Mouse (Mus musculus): ENCODE measurements around the gene Znhit1. TPM values are rescaled to one million over a fixed set of nuclear protein-coding genes. Genes with fewer than 3 reads are reported as not detected.
A peak's percentile ranks its signal among the peaks of the same experiment; 100 is the strongest.

The Znhit1 gene
- polyA plus RNA-seq, 1 experiment from 2014 or later: 131 TPM

DNA sequence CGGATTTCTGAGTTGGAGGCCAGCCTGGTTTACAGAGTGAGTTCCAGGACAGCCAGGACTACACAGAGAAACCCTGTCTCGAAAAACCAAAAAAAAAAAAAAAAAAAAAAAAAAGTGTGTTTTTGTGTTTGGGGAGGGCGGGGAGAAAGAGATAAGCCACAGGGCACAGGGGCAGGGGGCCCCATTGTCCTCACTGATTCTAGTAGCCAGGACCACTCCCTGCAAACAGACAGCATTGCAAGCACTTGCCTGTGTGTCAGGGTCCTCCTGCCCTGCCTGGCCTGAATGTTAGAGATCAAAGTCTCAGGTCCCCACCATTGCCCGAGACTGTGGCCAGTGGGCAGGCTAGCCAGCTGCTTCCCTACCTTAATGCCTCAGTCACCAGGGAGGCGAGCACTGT is 11.6 kb upstream of the Znhit1 start:
- peaks cover 8% of the 10 kb centered on the region for H3K36me3 ChIP-seq (ENCODE audit: control insufficient read depth, insufficient read depth)
- no peaks in the 10 kb centered on the region for H3K27me3 ChIP-seq (replicated peaks; ENCODE audit: control insufficient read depth, insufficient read depth, low read length)
- no peak overlapping the region for H3K4me2 ChIP-seq (ENCODE audit: low read length)
- H3K9ac ChIP-seq (replicated peaks; ENCODE audit: low read depth, low read length): no peak overlapping the region
- no peak overlapping the region for H3K27ac ChIP-seq (ENCODE audit: low read length)
- WGBS: 70% methylated on average over 3 of the region's 5 CpGs
- ATAC-seq: no peak
- H3K9me3 ChIP-seq (ENCODE audit: control insufficient read depth, low read length): no peaks in the 10 kb centered on the region
- H3K4me3 ChIP-seq (replicated peaks; ENCODE audit: low read length): no peak overlapping the region
- H3K4me1 ChIP-seq (replicated peaks; ENCODE audit: control insufficient read depth, insufficient read depth, low read length): no peaks in the 10 kb centered on the region

DNA sequence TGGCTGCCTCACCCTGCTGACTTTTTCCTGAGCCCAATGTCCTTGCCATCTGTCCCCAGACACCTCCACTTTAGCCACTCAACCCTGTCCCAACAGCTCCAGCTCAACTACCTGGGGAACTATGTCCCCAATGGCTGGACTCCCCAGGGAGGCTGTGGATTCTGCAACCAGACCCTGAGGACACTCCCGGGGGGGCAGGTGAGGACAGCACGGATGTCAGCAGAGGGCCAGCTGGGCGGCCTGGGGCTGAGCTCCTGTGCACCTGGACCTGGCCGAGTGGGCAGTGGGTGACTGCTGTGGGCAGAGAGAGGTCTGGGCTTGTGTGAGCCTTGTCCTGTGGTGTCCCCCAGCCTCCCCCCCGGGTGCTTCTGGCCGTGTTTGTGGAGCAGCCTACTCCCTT is 2.0 kb upstream of the Znhit1 start:
- no peak overlapping the region for H3K27ac ChIP-seq (ENCODE audit: low read length)
- WGBS: 98% methylated on average over 6 of the region's 6 CpGs
- no peak for ATAC-seq

DNA sequence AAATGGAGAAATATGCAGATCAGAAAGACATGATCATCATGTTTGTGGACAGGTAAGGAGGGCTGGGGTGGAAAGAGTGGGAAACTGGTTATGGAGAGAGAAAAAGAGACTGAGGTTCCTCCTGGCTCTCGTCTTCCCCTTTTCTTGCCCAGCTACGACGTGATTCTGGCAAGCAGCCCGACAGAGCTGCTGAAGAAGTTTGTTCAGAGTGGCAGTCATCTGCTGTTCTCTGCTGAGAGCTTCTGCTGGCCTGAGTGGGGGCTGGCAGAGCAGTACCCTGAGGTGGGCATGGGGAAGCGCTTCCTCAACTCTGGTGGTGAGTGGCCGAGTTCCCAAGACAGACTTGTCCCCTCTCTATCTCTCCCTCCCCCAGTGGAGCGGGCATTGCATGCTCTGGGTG is 599 bp upstream of the Znhit1 start:
- ATAC-seq: no peak
- H3K36me3 ChIP-seq (ENCODE audit: control insufficient read depth, insufficient read depth): peaks cover 31% of the 10 kb centered on the region
- H3K4me2 ChIP-seq (ENCODE audit: low read length): peak overlapping the region; percentile 80
- no peak overlapping the region for H3K27ac ChIP-seq (ENCODE audit: low read length)
- H3K4me3 ChIP-seq (replicated peaks; ENCODE audit: low read length): peak overlapping the region; percentile 91
- WGBS: 38% methylated on average over 7 of the region's 7 CpGs
- H3K9me3 ChIP-seq (ENCODE audit: control insufficient read depth, low read length): no peaks in the 10 kb centered on the region
- peaks cover 14% of the 10 kb centered on the region for H3K4me1 ChIP-seq (replicated peaks; ENCODE audit: control insufficient read depth, insufficient read depth, low read length)
- peak overlapping the region; percentile 99 for H3K9ac ChIP-seq (replicated peaks; ENCODE audit: low read depth, low read length)
- H3K27me3 ChIP-seq (replicated peaks; ENCODE audit: control insufficient read depth, insufficient read depth, low read length): no peaks in the 10 kb centered on the region

More for the DNA sequence above, 2.0 kb upstream of the Znhit1 start:
- H3K27me3 ChIP-seq (replicated peaks; ENCODE audit: control insufficient read depth, insufficient read depth, low read length): no peaks in the 10 kb centered on the region
- peaks cover 44% of the 10 kb centered on the region for H3K36me3 ChIP-seq (ENCODE audit: control insufficient read depth, insufficient read depth)
- H3K9me3 ChIP-seq (ENCODE audit: control insufficient read depth, low read length): no peaks in the 10 kb centered on the region
- no peak overlapping the region for H3K4me2 ChIP-seq (ENCODE audit: low read length)
- no peak overlapping the region for H3K4me3 ChIP-seq (replicated peaks; ENCODE audit: low read length)
- H3K9ac ChIP-seq (replicated peaks; ENCODE audit: low read depth, low read length): no peak overlapping the region
- peaks cover 14% of the 10 kb centered on the region for H3K4me1 ChIP-seq (replicated peaks; ENCODE audit: control insufficient read depth, insufficient read depth, low read length)

DNA sequence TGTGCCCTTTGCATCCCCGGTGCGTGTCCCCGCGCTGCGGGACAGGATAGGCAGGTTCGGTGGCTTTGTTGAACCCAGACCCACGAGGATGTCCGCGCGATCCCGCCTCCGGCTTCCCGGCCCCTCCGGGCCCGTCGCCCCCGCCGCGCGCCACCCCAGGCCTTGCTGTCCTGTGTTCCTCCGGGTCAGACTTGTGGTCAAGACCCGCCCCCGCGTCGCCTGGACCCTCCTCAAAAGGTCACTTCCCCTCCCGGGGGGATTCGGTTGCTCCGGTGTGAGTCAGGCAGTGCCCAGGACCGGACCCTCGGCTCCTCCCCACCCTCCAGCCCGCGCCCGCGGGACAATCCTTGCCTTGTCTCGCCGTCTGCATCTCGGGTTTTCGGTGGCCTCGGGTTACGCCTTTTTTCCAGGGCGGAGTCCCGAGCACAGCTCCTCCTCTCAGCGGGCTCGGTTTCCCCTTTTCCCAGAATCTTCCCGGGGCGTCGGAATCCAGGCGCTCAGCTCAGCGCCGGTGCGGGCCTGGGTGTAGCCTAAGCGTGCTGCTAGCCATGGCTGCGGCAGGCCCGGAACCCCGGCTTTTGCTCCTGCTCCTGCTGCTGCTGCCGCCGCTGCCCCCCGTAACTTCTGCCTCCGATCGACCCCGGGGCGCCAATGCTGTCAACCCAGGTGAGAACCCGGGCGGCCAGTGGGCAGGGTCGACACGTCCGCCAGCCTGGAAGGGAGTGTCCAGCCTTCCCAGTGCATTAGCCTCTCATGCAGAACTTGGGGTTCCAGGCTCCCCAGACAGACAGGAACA is 485 bp downstream of the Znhit1 start:
- Histone ChIP-seq H3K27me3 (replicated peaks; ENCODE audit: control insufficient read depth, insufficient read depth, low read length) (no peaks in the 10 kb centered on the region), H3K9me3 (ENCODE audit: control insufficient read depth, low read length) (no peaks in the 10 kb centered on the region), H3K4me1 (replicated peaks; ENCODE audit: control insufficient read depth, insufficient read depth, low read length) (peaks cover 14% of the 10 kb centered on the region), H3K9ac (replicated peaks; ENCODE audit: low read depth, low read length) (peak overlapping the region; percentile 99), H3K36me3 (ENCODE audit: control insufficient read depth, insufficient read depth) (peaks cover 26% of the 10 kb centered on the region), H3K4me3 (replicated peaks; ENCODE audit: low read length) (peak overlapping the region; percentile 91), H3K4me2 (ENCODE audit: low read length) (peak overlapping the region; percentile 80), H3K27ac (ENCODE audit: low read length) (peak overlapping the region; percentile 94)
- peak; percentile 57 for ATAC-seq
- under 1% methylated on average over 65 of the region's 67 CpGs for WGBS

DNA sequence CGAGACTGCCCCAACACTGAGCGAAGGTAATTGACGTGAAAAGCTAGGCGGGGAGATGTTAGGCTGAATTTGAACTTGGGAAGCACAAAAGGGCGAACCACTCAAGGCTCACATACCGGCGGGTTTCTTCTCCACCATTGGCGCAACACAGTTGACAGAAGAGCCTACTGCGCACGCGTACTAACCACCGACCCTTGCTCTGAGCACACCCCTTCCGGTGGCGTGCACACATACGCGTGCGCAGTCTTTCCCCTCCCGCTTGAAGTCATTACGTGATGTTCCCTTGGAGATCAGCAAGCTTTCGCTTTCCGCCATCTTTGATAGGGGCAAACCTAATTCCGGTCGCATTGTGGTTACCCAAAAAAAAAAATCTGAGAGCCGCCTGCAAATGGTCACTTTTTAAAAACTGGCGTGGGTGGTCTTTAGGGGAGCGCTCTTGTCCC is 1.1 kb downstream of the Znhit1 start, which contains the start of gene Plod3:
TSS of gene Plod3 (plus strand) at position 325 of the 443 bp plus-strand sequence.
- Histone ChIP-seq H3K4me3 (replicated peaks; ENCODE audit: low read length) (peak within 1 kb of the TSS; percentile 91), H3K4me2 (ENCODE audit: low read length) (peak within 1 kb of the TSS; percentile 80), H3K36me3 (ENCODE audit: control insufficient read depth, insufficient read depth) (peaks cover 20% of the 10 kb centered on the region), H3K9ac (replicated peaks; ENCODE audit: low read depth, low read length) (peak within 1 kb of the TSS; percentile 99), H3K9me3 (ENCODE audit: control insufficient read depth, low read length) (no peaks in the 10 kb centered on the region), H3K27me3 (replicated peaks; ENCODE audit: control insufficient read depth, insufficient read depth, low read length) (no peaks in the 10 kb centered on the region), H3K4me1 (replicated peaks; ENCODE audit: control insufficient read depth, insufficient read depth, low read length) (peaks cover 14% of the 10 kb centered on the region), H3K27ac (ENCODE audit: low read length) (peak within 1 kb of the TSS; percentile 94)
- ATAC-seq: peak; percentile 94
- 0% methylated on average over 26 of the region's 26 CpGs for WGBS

DNA sequence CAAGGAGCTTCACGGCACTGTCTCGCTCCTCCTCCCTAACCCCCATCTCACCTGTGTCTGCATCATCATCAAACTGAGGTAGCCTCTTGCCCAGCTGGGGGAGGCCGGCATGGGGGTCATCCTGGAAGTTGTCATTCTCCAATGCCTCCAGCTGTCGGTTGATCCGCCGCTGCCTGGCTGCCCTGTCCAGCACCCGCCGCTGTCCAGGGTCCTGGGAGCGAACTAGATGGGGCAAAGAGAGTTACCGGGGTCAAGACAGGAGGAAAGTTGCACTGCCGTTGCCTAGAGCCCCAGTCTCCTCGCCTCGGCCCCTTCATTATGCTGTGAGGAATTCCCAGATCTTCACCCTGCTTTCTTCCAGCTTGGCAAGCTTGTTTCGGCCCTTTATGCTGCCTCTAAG is 3.0 kb downstream of the Znhit1 start:
- Histone ChIP-seq H3K9ac (replicated peaks; ENCODE audit: low read depth, low read length) (no peak overlapping the region), H3K27ac (ENCODE audit: low read length) (no peak overlapping the region), H3K9me3 (ENCODE audit: control insufficient read depth, low read length) (no peaks in the 10 kb centered on the region), H3K36me3 (ENCODE audit: control insufficient read depth, insufficient read depth) (peaks cover 14% of the 10 kb centered on the region), H3K4me2 (ENCODE audit: low read length) (no peak overlapping the region), H3K4me3 (replicated peaks; ENCODE audit: low read length) (no peak overlapping the region), H3K27me3 (replicated peaks; ENCODE audit: control insufficient read depth, insufficient read depth, low read length) (no peaks in the 10 kb centered on the region), H3K4me1 (replicated peaks; ENCODE audit: control insufficient read depth, insufficient read depth, low read length) (peaks cover 14% of the 10 kb centered on the region)
- no peak for ATAC-seq
- 59% methylated on average over 14 of the region's 14 CpGs for WGBS

DNA sequence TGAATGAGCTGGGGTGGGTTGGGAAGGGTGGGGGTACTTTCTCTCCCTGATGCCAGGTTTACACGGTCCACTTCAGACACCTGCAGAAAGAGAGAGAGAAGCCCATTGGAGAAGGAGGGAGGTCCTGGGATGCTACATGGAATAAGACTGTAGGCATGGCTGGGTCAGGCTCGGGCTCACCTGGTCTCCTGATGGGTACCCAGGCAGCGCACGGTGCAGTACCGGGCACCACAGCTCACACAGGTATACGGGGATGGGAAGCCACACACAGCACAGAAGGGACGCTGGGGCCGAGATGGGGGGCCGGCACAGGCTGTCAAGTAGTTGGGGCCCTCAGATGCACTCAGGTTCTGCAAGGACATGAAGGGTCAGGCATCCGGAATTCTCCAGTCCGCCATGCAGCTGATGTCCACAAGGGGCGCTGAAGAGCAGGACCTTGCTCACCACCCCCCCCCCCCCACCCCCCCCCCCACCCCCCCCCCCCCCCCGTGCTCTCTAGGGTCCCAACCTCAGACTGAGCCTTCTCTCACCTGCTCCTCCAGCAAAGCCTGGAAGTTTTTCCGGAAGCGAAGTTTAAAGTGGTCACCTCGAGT is 5.4 kb downstream of the Znhit1 start:
- no peaks in the 10 kb centered on the region for H3K27me3 ChIP-seq (replicated peaks; ENCODE audit: control insufficient read depth, insufficient read depth, low read length)
- no peak overlapping the region for H3K9ac ChIP-seq (replicated peaks; ENCODE audit: low read depth, low read length)
- H3K4me3 ChIP-seq (replicated peaks; ENCODE audit: low read length): no peak overlapping the region
- H3K4me2 ChIP-seq (ENCODE audit: low read length): no peak overlapping the region
- H3K4me1 ChIP-seq (replicated peaks; ENCODE audit: control insufficient read depth, insufficient read depth, low read length): peaks cover 5% of the 10 kb centered on the region; the same call in 1 of the 2 replicates
- no peaks in the 10 kb centered on the region for H3K9me3 ChIP-seq (ENCODE audit: control insufficient read depth, low read length)
- WGBS: 48% methylated on average over 15 of the region's 16 CpGs
- ATAC-seq: no peak
- peaks cover 11% of the 10 kb centered on the region; the same call in 1 of the 2 replicates for H3K36me3 ChIP-seq (ENCODE audit: control insufficient read depth, insufficient read depth)
- H3K27ac ChIP-seq (ENCODE audit: low read length): no peak overlapping the region

DNA sequence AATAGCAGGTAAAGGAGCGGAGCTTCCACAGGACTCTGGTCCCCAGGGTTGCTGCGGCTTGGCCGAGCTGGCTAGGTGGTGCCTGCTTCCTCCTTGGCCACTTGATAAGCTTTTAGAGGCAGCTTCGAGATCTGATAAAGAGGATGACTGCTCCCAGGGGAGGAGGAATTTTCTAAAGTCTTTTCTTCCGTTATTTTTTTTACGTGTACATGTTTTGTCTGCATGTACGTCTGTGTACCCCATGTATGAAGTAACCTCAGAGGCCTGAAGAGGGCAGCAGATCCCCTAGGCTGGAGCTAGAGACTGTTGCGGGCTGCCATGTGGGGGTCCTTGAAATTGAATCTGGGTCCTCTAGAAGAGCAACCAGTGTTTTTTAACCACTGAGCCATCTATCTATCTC is 6.8 kb downstream of the Znhit1 start:
- no peak overlapping the region for H3K4me2 ChIP-seq (ENCODE audit: low read length)
- H3K36me3 ChIP-seq (ENCODE audit: control insufficient read depth, insufficient read depth): peaks cover 11% of the 10 kb centered on the region; the same call in 1 of the 2 replicates
- peaks cover 2% of the 10 kb centered on the region; the same call in 1 of the 2 replicates for H3K4me1 ChIP-seq (replicated peaks; ENCODE audit: control insufficient read depth, insufficient read depth, low read length)
- H3K27me3 ChIP-seq (replicated peaks; ENCODE audit: control insufficient read depth, insufficient read depth, low read length): no peaks in the 10 kb centered on the region
- no peaks in the 10 kb centered on the region for H3K9me3 ChIP-seq (ENCODE audit: control insufficient read depth, low read length)
- H3K9ac ChIP-seq (replicated peaks; ENCODE audit: low read depth, low read length): no peak overlapping the region
- H3K4me3 ChIP-seq (replicated peaks; ENCODE audit: low read length): no peak overlapping the region
- ATAC-seq: no peak
- no peak overlapping the region for H3K27ac ChIP-seq (ENCODE audit: low read length)
- 88% methylated on average over 8 of the region's 8 CpGs for WGBS

DNA sequence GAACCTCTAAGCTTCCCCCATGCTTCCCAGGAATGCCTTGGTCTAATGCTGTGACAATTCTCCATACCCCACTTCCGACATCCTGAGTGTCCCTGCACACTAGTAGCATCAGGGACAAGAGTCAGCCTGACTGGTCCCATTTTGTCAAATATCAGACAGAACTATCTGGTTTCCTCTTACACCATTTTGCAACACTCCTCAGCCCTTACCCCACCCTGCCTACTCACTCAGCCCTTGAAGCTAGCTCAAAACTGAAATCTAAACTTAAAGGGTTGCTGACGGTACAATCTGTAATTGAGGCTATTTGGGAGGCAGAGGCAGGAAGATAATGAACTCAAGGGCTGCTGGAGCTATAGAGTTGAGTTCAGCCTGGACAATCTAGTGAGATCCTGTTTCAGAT is 8.1 kb downstream of the Znhit1 start:
- Histone ChIP-seq H3K27me3 (replicated peaks; ENCODE audit: control insufficient read depth, insufficient read depth, low read length) (no peaks in the 10 kb centered on the region), H3K9me3 (ENCODE audit: control insufficient read depth, low read length) (no peaks in the 10 kb centered on the region), H3K4me2 (ENCODE audit: low read length) (no peak overlapping the region), H3K27ac (ENCODE audit: low read length) (no peak overlapping the region), H3K9ac (replicated peaks; ENCODE audit: low read depth, low read length) (no peak overlapping the region), H3K4me3 (replicated peaks; ENCODE audit: low read length) (no peak overlapping the region), H3K36me3 (ENCODE audit: control insufficient read depth, insufficient read depth) (peaks cover 11% of the 10 kb centered on the region; the same call in 1 of the 2 replicates), H3K4me1 (replicated peaks; ENCODE audit: control insufficient read depth, insufficient read depth, low read length) (no peaks in the 10 kb centered on the region)
- 76% methylated on average over 2 of the region's 2 CpGs for WGBS
- ATAC-seq: no peak
